Mouse (Mus musculus): ENCODE results near the gene Cdh13.

DNA sequence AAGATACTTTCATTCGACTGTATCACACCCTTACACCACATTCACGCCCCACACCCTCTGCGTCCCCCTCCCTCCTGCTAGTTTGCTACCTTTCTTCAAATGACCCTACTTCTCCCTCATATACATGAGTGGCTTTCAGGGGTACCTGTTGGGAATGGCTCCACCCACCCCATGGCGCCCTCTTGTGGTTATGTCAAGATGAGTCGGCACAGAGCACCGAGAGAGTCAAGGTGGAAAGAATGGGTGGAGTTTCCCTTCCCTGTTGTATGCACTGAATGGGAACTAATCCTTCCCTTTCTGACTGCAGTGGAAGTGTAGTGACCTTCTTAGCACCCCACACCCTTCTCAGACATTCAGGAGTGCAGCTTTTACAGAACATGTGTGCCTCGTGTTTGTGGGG is 51.4 kb downstream of the Cdh13 start:
- TF ChIP-seq CTCF (IDR thresholded peaks at IDR 0.05; ENCODE audit: low read depth) (no peak), EP300 (IDR thresholded peaks at IDR 0.05; ENCODE audit: low read depth) (no peak)

All from liver, postnatal 0 days (tissue).